Comparison of ENCODE assay signal across 12 mouse cellular contexts in the genomic region with DNA sequence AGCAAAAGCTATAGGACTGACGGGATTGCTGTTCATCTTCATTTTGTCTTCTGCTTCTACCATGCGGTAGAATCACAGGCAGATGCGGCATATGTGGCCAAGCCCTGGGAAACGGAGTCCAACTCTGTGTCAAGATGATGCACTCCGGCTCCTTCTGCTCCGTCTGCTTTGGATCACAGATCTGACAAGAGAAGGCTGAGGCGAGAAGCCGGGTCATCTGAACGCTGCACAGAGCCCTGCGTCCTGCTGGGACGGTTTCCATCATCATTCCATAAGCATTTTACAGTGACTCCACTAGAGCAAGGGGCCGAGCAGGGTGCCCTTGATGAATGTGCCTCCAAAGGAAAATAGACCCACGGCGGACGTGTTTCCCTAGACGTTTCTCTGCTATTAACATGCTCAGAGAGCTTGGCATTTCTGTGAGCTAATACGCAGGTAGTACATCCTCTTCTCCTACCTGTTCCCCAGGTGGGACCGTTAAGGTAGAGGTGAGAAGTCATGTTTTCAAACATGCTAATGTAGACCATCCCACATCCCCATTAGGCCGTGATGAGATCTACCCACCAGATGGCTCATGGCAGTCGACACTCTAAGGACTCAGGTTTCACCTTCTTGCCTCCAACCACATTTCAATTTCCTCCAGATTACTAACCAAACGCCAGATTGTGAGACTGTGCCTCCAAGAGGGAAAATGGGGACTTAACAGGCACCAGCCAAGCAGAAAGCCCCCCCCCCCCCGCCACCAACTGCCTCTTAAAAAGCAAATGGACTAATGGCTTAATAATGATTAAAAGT.
A peak's percentile ranks its signal among the peaks of the same experiment; 100 is the strongest.
DNase-seq lines count a peak whose midpoint lies in the region; ATAC-seq and TF ChIP-seq lines count a peak whose summit lies in the region.
"Had no signal": no experiment of that assay in that cellular context is flagged by ENCODE, and none has a peak within 500 bp of the region (broad histone marks: within the 10 kb centered on the region; RNA-seq: fewer than 3 reads in every experiment).

No protein-coding gene starts in this region.

- no peak overlapping the region for H3K4me2 ChIP-seq in hindbrain, embryonic 16.5 days (ENCODE audit: low read length)
- H3K4me2 ChIP-seq in hindbrain, embryonic 13.5 days: no peak overlapping the region
- no peak overlapping the region for H3K4me2 ChIP-seq in liver, postnatal 0 days (ENCODE audit: low read depth, low read length)
- no peak overlapping the region for H3K4me2 ChIP-seq in embryonic facial prominence, embryonic 12.5 days (replicated peaks)
- no peak overlapping the region for H3K4me2 ChIP-seq in intestine, embryonic 16.5 days (ENCODE audit: low read depth, low read length)
- H3K4me2 ChIP-seq: midbrain, embryonic 12.5 days had no signal

- no peak overlapping the region for H3K4me3 ChIP-seq in hindbrain, embryonic 16.5 days (ENCODE audit: low read length)
- no peak overlapping the region for H3K4me3 ChIP-seq in hindbrain, embryonic 13.5 days
- H3K4me3 ChIP-seq in liver, adult 2 months (ENCODE audit: insufficient read depth, low read depth, low read length): no peak overlapping the region
- no peak overlapping the region for H3K4me3 ChIP-seq in liver, postnatal 0 days (ENCODE audit: low read depth, low read length)
- H3K4me3 ChIP-seq in embryonic facial prominence, embryonic 12.5 days: no peak overlapping the region
- no peak overlapping the region for H3K4me3 ChIP-seq in intestine, embryonic 16.5 days (ENCODE audit: low read length)
- H3K4me3 ChIP-seq: layer of hippocampus, adult 2 months; midbrain, embryonic 12.5 days had no signal

- H3K79me2 ChIP-seq in liver, adult 2 months (ENCODE audit: control insufficient read depth, insufficient read depth, low read length): no peaks in the 10 kb centered on the region

- H3K9me3 ChIP-seq in hindbrain, embryonic 16.5 days (ENCODE audit: control insufficient read depth, low read length): no peaks in the 10 kb centered on the region
- no peaks in the 10 kb centered on the region for H3K9me3 ChIP-seq in hindbrain, embryonic 13.5 days
- H3K9me3 ChIP-seq in liver, postnatal 0 days (ENCODE audit: low read length): no peaks in the 10 kb centered on the region
- no peaks in the 10 kb centered on the region for H3K9me3 ChIP-seq in embryonic facial prominence, embryonic 12.5 days
- no peaks in the 10 kb centered on the region for H3K9me3 ChIP-seq in intestine, embryonic 16.5 days (ENCODE audit: control insufficient read depth, low read length)
- H3K9me3 ChIP-seq: midbrain, embryonic 12.5 days had no signal

- 76% methylated on average over 22 of the region's 22 CpGs for WGBS in hindbrain, embryonic 16.5 days
- WGBS in hindbrain, embryonic 13.5 days: 82% methylated on average over 22 of the region's 22 CpGs
- 86% methylated on average over 22 of the region's 22 CpGs for WGBS in liver, adult 2 months
- WGBS in liver, postnatal 0 days (ENCODE audit: insufficient replicate concordance): 79% methylated on average over 22 of the region's 22 CpGs
- 66% methylated on average over 22 of the region's 22 CpGs for WGBS in embryonic facial prominence, embryonic 12.5 days
- 54% methylated on average over 22 of the region's 22 CpGs for WGBS in intestine, embryonic 16.5 days

- DNase-seq in liver, adult 2 months (ENCODE audit: extremely low read depth, low read depth, low spot score): peak; percentile 1
- no peak for DNase-seq in liver, postnatal 0 days
- no peak for DNase-seq in thymus, postnatal 25 days
- DNase-seq: cerebellum, adult 9-10 months; right cerebral cortex, postnatal 25 days had no signal

- H3K27ac ChIP-seq in hindbrain, embryonic 16.5 days (ENCODE audit: low read depth, low read length): no peak overlapping the region
- H3K27ac ChIP-seq in hindbrain, embryonic 13.5 days: no peak overlapping the region
- H3K27ac ChIP-seq in liver, adult 2 months (replicated peaks; ENCODE audit: insufficient read depth, low read depth, low read length): no peak overlapping the region
- H3K27ac ChIP-seq in liver, postnatal 0 days (ENCODE audit: low read depth): no peak overlapping the region
- H3K27ac ChIP-seq in embryonic facial prominence, embryonic 12.5 days: peak overlapping the region; percentile 66; the same call in 1 of the 2 replicates
- peak overlapping the region; percentile 51; the same call in 1 of the 2 replicates for H3K27ac ChIP-seq in intestine, embryonic 16.5 days (ENCODE audit: low read length)
- H3K27ac ChIP-seq: layer of hippocampus, adult 2 months; midbrain, embryonic 12.5 days had no signal

- no peaks in the 10 kb centered on the region for H3K27me3 ChIP-seq in hindbrain, embryonic 16.5 days (replicated peaks; ENCODE audit: control insufficient read depth, insufficient read depth, low read length)
- no peaks in the 10 kb centered on the region for H3K27me3 ChIP-seq in hindbrain, embryonic 13.5 days
- no peaks in the 10 kb centered on the region for H3K27me3 ChIP-seq in liver, adult 2 months (ENCODE audit: control insufficient read depth, insufficient read depth, low read length)
- H3K27me3 ChIP-seq in liver, postnatal 0 days (ENCODE audit: insufficient read depth, low read length): no peaks in the 10 kb centered on the region
- H3K27me3 ChIP-seq in embryonic facial prominence, embryonic 12.5 days: no peaks in the 10 kb centered on the region
- H3K27me3 ChIP-seq in intestine, embryonic 16.5 days (replicated peaks; ENCODE audit: control insufficient read depth, insufficient read depth, low read length): no peaks in the 10 kb centered on the region
- H3K27me3 ChIP-seq: midbrain, embryonic 12.5 days had no signal

- H3K9ac ChIP-seq in hindbrain, embryonic 16.5 days (ENCODE audit: low read depth, low read length): no peak overlapping the region
- no peak overlapping the region for H3K9ac ChIP-seq in hindbrain, embryonic 13.5 days
- H3K9ac ChIP-seq in liver, adult 2 months (ENCODE audit: low read depth, low read length): no peak overlapping the region
- no peak overlapping the region for H3K9ac ChIP-seq in liver, postnatal 0 days (replicated peaks)
- no peak overlapping the region for H3K9ac ChIP-seq in embryonic facial prominence, embryonic 12.5 days
- no peak overlapping the region for H3K9ac ChIP-seq in intestine, embryonic 16.5 days (ENCODE audit: low read depth, low read length)
- H3K9ac ChIP-seq: midbrain, embryonic 12.5 days had no signal

- H3K4me1 ChIP-seq in hindbrain, embryonic 16.5 days (ENCODE audit: control insufficient read depth, insufficient read depth, low read depth, low read length): no peaks in the 10 kb centered on the region
- H3K4me1 ChIP-seq in hindbrain, embryonic 13.5 days (replicated peaks): no peaks in the 10 kb centered on the region
- H3K4me1 ChIP-seq in liver, adult 2 months (ENCODE audit: control insufficient read depth, insufficient read depth, low read length): no peaks in the 10 kb centered on the region
- H3K4me1 ChIP-seq in liver, postnatal 0 days (ENCODE audit: insufficient read depth): no peaks in the 10 kb centered on the region
- H3K4me1 ChIP-seq in embryonic facial prominence, embryonic 12.5 days: no peaks in the 10 kb centered on the region
- no peaks in the 10 kb centered on the region for H3K4me1 ChIP-seq in intestine, embryonic 16.5 days (ENCODE audit: control insufficient read depth, insufficient read depth, low read length)
- H3K4me1 ChIP-seq: midbrain, embryonic 12.5 days had no signal

- no peak for TF ChIP-seq POLR2A in liver, adult 2 months (IDR thresholded peaks at IDR 0.05; ENCODE audit: extremely low read depth, insufficient read depth, low read length)

- peak; percentile 52; the same call in 1 of the 2 replicates for ATAC-seq in hindbrain, embryonic 16.5 days
- ATAC-seq in hindbrain, embryonic 13.5 days (ENCODE audit: low FRiP score): no peak
- no peak for ATAC-seq in liver, postnatal 0 days
- no peak for ATAC-seq in embryonic facial prominence, embryonic 12.5 days (ENCODE audit: insufficient number of reproducible peaks, insufficient read depth, low FRiP score, low TSS enrichment)
- peak; percentile 95 for ATAC-seq in intestine, embryonic 16.5 days
- no peak for ATAC-seq in megakaryocyte, adult 5-6 weeks (ENCODE audit: poor library complexity, severe bottlenecking)

- no peak for TF ChIP-seq CTCF in liver, adult 2 months (IDR thresholded peaks at IDR 0.05; ENCODE audit: low read depth, low read length)
- no peak for TF ChIP-seq CTCF in liver, postnatal 0 days (IDR thresholded peaks at IDR 0.05; ENCODE audit: low read depth)

- no peaks in the 10 kb centered on the region for H3K36me3 ChIP-seq in hindbrain, embryonic 16.5 days (ENCODE audit: control insufficient read depth, insufficient read depth, low read length)
- H3K36me3 ChIP-seq in hindbrain, embryonic 13.5 days: no peaks in the 10 kb centered on the region
- no peaks in the 10 kb centered on the region for H3K36me3 ChIP-seq in liver, adult 2 months (ENCODE audit: control insufficient read depth, insufficient read depth, low read length)
- no peaks in the 10 kb centered on the region for H3K36me3 ChIP-seq in liver, postnatal 0 days (replicated peaks; ENCODE audit: insufficient read depth, low read length)
- no peaks in the 10 kb centered on the region for H3K36me3 ChIP-seq in embryonic facial prominence, embryonic 12.5 days
- H3K36me3 ChIP-seq in intestine, embryonic 16.5 days (ENCODE audit: control insufficient read depth, insufficient read depth, low read length): no peaks in the 10 kb centered on the region
- H3K36me3 ChIP-seq: midbrain, embryonic 12.5 days had no signal

- no peak for TF ChIP-seq EP300 in liver, postnatal 0 days (IDR thresholded peaks at IDR 0.05; ENCODE audit: low read depth)

Comparison
In these comparisons a context has a peak if more than half of its experiments do, and no peak if none do; other contexts are left out.
1. ATAC-seq: peak in hindbrain, embryonic 16.5 days (single experiment) and intestine, embryonic 16.5 days (single experiment); none in hindbrain, embryonic 13.5 days (single experiment), liver, postnatal 0 days (single experiment), embryonic facial prominence, embryonic 12.5 days (single experiment) and megakaryocyte, adult 5-6 weeks (single experiment).
2. H3K27ac ChIP-seq: peak in embryonic facial prominence, embryonic 12.5 days (single experiment) and intestine, embryonic 16.5 days (single experiment); none in hindbrain, embryonic 16.5 days (single experiment), hindbrain, embryonic 13.5 days (single experiment), liver, adult 2 months (single experiment) and liver, postnatal 0 days (single experiment).